Mouse (Mus musculus) spleen, adult 2 months (tissue): ENCODE data around the gene Gpr153.

Experiments
- CTCF ChIP-seq: fragments of 200-500 bp; IDR thresholded peaks from 2 replicates; pipeline ENCODE4 v1.5.1; 2011; ENCODE audit warnings: mild to moderate bottlenecking, inconsistent platforms; ENCODE audit not compliant: insufficient read depth, insufficient read length, insufficient replicate concordance; ENCODE audit errors: extremely low read depth
- POLR2A ChIP-seq: fragments of 200-500 bp; IDR thresholded peaks from 2 replicates; pipeline ENCODE4 v1.6.1; 2011; ENCODE audit warnings: low read depth, low read length, inconsistent platforms

- no peak for TF ChIP-seq CTCF
- no peak for TF ChIP-seq POLR2A
Measured at GRCm38 (mm10) chr4:152298836-152299235, 24.8 kb downstream of the Gpr153 start.
